Mouse (Mus musculus): ENCODE measurements around the gene Nek7.

Nek7 gene

DNA sequence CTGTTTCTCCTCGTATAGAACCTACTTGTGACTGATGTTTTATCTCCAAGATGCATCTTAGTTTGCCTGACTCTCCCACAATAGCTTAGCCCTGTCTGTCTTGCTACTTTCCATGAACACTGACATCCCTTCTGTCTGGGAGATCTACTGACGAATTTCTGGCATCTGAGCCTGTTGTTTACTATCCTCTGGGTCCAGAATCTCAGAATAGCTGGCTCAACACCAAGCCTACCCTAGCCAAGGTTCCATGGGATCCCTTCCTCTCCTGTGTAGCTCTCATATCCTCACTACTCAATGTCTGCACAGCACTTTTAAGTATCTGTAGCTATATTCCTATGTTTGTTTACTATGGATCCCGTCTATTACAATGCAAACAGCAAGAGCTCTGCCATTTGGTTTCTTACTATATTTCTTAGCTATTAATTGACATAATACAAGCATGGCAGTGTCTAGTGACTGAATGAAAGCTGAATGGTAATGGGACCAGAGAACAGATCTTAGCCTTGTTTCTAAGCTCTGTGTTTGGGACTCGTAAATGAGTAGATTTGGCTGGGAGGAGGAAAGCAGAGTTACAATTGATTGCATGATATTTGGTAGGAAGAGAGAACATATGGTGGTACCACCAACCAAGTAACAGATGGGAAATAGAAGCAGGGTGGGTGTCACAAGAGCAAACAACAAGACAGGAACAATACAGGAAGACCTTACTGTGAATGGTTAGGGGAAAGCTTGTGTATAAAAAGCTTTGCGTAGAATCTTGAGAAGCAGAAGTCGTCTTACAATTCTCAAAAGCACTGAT lies 51.3 kb downstream of the Nek7 start:
- no peak for DNase-seq

DNA sequence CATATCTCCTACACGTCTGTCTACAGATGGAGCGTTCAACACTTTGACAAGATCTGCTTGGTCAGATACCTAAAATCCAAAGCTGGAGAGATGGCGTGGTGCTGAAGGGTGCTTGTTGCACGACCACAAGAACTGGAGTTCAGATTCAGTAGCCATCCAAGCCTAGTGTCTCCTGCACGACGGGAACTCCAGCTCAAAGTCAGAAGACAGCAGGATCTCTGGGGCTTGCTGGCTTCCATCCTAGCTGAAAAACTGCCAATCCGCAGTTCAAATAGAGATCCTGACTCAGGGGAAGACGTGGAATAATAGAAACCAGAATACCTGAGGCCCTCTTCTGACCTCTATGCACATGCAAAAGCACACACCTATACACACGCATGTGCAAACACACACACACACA lies 52.0 kb downstream of the Nek7 start:
- no peak for DNase-seq

DNA sequence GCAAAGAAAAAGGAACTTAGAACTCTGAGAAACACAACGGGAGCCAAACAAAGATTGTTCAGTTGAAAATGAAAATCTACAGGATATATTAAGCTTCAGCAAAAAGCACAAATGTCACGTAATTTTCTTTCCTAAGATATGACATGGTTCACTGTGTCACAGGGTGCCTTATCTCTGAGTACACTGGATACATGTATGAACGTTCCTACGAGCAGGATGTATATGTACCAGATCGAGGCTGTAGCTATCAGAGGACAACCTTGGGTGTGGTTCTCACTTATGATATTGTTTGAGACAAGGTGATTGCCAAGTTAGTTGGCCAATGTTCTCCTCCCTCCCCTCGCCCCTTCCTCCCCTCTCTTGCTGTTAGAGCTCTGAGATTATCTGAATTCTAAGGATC lies 55.3 kb downstream of the Nek7 start:
- DNase-seq = no peak

DNA sequence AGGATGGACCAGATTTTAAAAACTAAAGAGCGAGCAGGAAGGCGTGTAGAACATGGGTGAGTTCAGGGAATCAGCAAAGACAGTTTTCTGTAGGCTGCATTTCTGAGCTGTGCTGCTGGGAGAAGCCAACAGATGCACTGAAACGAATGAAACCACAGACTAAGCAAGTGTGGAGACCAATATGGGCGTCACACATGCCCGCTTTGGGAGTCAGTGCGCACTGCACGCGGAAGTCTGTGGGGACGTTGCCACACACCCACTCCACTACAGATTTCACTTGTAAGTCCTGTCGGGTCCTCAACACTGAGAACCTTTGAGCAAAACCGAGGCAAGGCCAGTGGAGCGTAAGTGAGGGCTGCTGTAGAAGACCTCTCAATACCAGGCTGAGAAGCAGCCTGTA lies 59.2 kb downstream of the Nek7 start:
- DNase-seq = no peak

DNA sequence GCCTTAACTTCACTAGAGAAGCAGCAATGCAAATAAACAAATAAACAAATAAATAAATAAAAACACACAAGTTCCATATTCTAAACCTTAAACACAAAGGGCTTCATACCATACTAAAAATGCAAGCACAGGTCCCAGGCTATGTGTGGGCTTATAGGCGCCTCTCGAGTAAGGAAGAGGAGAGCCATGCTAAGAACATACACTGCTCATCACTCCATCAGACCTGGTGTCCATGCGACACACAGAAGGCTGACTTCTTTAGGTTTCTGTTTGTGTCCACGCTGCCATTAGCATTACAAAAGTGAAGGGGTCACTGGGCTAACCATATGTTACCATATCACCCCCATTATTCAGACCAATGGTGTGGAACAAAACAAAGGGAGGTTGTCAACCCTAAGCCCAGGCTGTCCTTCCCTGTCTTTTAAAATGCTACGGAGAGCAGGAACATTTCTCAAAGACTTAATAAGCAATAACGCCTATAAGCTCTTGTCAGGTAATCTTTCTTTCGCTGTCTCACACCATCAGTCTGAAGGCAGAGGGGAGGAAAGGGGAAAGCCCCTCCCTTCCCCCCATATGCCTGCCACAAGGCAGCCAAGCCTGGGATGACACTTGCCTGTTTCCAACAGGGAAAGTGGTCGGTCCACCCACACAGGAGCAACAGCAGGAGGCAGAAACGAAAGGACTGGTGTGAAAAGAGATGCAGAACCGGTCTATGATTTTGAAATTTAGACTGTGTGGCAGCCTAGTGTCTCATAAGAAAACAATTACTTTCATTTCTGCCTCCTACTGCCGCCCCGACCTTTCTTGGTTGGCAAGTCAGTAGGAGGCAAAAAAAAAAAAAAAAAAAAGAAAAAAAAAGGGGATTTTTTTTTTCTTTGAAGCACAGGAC lies 60.5 kb downstream of the Nek7 start:
- no peak for DNase-seq

DNA sequence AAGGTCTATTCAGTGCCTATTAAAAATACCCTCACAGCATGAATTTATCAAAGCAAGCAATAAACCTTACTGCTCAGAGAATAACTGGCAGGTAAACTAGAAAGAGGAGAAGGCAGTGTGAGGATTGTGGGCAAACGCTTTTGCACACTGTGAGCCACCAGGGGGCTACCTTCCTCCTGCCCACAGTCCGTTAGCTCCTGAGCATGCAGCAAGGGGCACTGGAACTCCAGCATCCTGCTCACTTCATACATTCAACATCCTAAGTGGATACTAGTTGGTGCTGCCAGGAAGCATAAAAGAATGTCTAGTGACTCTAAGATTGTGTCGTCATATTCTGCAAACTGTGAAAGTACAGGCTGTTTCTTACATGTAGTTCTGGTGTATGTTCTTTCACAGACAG lies 61.6 kb downstream of the Nek7 start:
- DNase-seq = no peak

DNA sequence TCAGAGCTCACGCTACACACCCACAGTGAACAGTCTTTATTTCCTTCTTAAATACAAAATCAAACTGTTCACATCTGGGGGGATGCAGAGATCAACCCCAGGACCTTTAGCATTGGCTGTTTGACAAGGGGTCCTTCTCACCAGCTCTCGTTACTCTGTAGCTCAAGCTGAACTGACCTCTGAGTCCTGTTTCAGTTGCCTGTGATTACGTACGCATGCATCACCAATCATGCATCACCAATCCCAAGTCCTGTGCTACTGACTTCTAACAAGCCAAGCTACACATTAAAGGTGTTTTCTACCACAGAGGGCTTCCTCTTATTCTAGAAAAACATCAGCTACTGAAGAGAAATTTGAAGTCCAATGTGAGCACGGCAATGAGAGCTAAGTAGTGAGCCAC lies 65.0 kb downstream of the Nek7 start:
- DNase-seq = peak; percentile 60

DNA sequence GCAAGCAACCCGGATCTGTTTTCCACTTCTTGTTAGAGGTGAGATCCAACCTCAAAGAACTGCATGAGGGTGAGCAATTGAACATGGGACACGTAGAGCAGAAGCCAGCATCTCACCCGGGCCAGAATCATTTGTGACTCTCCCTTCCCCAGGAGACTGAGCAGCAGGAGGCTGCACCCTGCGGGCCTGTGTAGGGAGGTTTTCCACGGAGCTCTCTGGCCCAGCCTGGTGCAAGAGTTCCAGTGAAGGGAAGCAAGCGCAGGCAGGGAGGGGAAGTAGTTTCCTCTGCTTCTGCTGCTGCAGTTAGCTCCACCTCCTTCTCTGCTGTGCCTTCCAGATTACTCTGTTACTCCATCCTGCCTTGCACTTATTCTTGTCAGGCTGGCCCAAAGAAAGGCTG lies 69.8 kb downstream of the Nek7 start:
- DNase-seq = no peak

DNA sequence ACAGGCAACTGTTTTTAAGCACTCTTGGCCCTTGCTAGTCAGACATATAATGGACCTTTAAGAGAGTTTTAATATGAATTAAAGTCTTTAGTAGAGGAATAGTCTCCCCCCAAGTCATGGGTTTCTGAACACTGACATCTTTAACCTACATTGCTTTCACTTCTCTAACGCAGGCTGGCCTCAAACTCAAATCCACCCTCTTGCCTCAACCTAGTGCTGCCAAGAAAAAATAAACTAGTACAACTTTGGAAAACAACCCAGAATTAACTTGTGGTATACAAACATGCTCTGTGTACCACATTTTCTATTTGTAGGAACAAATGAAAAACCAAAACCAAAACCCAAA lies 77.8 kb downstream of the Nek7 start:
- no peak for DNase-seq

DNA sequence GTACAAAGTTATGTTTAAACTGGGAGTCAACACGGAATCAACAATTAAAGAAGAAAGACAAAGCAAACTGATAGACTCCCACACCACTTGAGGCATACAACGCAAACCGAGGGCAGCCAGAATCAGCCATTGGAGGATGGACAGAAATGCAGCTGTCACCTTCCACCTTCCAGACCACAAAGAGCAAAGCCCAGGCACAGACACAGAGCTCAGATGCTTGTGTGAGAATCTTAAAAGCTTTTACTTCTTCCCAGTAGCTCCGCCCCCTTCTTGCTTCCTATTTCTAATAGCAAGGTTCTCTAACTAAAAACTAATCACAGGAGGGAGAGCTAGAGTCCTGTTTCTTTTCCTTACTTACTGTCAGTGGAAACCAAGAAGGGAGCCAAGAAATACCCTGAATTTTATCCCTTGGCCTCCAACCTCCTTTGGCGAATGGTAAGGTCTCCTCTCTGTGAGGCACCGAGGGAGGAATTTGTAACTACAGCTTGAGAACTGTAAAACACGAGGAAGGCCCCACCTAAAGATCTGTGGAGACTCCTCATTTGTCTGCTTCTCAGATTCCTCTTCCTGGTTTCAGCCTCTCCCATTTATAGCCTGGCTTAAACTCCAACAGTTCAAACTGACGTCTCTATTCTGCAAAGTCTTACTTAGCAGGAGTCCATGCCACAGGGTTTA lies 78.3 kb downstream of the Nek7 start:
- no peak for DNase-seq

DNA sequence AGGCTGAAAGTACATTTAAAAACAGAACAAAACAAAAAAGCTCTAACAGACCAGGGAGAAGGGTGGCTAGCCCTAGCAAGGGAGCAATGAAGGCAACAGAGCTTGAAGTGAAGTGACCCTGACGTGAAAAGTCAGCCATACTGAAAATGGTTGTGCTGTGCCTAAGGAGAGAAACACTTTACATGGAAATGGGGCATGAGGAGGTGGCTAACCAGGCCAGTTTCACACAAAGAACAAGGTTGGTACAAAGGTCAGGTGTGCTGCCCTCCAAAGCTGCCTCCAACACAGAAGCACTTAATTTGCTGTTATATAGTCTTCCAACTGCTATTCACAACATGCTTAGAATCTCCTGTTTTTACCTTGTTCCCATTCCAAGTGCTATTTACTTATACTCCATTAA lies 80.2 kb downstream of the Nek7 start:
- peak; percentile 47 for DNase-seq

DNA sequence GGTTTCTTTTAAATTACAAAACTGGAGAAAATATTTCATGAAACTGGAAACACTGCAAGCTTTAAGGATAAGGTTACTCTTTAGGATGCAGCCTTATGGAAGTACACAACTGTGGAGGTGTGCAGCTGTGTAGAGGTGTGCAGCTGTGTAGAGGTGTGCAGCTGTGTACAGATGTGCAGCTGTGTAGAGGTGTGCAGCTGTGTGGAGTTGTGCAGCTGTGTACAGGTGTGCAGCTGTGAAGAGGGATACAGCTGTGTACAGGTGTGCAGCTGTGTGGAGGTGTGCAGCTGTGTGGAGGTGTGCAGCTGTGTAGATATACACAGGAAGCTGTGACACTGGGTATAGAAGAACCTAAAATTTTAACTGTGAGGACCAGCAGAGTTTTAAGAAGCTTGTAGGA lies 81.7 kb downstream of the Nek7 start:
- DNase-seq = no peak

DNA sequence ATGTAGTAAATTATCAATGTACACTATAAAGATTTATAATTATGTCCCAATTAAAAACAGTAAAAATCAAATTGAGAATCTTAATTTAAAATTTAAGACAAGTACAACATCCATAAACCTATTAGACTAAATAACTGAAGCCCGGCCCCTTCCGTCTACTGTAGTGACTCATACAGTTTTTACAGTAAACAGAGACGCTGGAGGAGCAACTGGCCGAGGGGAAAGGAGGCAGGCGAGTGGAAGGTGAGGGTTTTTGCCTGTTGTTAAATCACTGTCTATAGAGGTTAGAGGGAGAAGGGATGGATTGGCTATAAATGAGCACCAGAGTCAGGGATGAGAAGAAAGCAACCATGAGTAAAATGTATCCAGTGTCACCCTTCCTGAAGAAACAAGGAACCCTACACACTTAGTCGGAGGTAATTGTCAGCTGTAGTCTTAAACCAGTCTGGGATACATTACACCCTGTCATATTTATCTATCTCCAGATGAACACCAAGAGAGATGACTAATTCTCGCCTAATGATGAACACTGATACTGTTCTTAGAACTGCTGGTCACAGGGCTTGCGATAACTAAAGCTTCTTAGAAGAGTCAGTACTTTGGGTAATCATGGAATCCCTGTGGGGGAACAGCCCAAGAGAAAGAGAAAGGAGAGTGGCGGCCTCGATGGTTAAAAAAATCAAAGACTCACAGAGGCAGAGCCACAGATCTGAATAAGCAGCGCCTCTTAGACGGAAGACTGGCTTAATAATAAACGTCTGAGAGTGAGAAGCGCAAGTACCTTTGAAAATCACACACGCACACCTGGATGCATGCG lies 84.0 kb downstream of the Nek7 start:
- DNase-seq = no peak

DNA sequence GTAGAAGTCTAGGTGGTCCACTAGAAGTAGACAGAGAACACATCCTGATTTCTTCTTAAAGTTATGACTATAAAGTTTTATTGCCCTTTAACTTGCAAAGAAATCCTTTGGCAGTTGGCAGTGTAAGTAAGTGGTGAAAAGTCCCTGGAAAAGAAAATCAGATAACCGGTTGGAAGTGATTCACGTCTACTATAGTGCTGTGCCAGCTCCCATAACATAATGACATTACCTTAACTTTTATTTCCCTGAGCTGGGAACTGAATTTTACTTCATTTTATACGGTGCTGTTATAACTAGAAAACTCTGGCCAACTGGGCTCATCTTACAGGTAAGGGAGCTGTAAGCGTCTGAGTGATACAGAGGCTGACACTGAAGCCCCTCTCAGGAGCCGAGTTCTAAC lies 89.3 kb downstream of the Nek7 start:
- DNase-seq = no peak

DNA sequence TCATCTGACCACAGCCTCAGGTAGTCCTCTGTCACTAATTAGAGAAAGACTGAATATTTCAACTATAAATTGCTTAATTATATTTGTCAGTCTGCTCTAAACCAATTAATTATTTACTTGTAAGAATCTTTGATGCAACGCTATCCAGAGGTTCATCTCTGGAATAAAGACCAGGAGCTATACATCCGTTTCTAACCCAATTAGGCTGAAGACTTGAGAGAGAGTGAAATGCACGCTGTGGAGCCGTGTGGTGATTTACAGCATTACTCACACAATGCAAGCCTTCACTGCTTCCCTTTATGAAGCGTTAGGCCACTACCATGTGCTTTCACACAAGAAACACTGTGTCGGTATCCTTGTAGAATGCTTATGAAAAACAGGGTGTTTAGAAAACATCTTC lies 96.0 kb downstream of the Nek7 start:
- DNase-seq = no peak

DNA sequence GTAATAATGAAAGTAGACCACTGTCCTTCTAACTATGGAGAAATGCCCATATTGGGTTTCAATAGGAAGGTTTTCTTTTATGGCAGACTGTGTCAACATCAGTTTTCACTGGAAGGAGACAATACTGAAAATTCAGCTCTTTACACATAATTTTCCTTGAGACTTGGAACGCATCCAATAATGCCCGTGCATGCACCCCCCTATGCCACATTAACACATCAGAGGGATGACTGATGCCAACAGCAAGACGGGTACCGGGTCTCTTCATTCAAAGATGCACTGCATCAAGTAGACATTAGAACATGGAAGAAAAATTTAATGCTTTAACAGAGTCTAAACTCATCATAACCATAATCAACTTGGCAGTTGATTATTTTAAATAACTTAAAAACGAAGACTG lies 101.7 kb downstream of the Nek7 start:
- DNase-seq = no peak

DNA sequence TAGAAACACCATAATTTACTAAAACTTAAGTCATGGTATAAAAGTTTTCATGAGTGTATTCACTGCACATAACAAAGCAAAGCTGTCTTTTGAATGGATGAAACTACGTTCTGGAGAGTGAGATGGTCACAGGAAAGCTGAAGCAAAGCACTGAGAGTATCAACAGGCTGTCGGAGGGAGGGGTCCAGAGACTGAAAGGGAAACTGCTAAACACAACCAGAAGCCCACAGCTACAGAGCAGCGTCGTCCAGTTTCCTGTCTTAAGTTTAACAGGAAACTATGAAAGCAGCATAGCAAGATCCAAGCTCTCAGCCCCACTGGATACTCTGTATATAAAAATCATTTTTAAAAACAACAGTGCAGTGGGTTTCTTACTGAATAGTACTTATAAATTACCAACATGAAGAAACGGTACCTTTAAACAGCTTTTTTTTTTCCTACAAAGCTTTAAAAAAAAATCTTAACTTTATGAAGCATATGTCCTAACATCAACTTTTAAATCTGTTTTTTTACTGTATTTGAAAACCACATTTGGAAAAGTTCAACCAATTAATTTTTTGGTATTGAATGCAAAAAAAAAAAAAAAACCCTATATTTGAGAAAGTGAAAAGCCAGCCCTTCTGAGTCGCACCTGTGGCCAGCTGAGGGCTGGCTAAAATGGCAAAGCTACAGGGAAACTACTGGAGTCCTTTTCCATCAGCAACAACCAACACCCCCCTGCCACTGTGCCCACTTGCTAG lies 102.4 kb downstream of the Nek7 start:
- DNase-seq = no peak

DNA sequence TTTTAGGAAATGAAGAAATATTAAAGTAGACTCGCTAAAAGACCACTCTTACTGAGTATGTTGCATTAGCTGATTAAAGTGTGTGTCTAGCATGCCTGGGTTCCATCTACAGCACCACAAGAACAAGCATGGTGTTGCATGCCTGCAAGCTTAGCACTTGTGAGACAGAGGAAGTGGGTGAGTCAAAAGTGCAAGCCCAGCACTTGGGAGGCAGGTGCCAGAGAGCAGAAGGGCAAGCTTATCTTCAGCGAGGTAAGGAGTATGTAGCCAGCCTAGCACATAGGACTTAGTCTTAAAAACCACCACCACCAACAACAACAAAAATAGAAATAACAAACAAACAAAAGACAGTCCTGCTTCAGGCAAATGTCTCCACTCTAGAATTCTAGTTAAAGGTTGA lies 103.0 kb downstream of the Nek7 start:
- no peak for DNase-seq

DNA sequence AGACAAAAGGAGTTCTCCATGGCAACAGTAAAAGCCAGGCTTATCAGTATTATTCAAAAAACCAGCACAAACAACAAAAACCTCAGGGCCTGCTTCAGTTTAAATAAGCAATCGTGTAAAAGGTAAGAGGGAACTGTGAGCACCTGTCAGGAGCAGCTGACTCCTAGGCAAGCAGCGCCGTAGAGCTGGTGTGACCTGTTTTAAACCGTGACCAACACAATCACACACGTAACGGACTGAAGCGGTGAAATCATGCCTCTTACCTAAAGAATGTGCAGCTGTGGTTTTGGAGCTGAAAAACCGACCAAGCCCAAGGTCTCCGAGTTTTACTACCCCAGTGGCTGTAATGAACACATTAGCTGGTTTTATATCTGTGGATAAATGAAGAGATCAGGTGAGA lies 104.6 kb downstream of the Nek7 start:
- DNase-seq = no peak

DNA sequence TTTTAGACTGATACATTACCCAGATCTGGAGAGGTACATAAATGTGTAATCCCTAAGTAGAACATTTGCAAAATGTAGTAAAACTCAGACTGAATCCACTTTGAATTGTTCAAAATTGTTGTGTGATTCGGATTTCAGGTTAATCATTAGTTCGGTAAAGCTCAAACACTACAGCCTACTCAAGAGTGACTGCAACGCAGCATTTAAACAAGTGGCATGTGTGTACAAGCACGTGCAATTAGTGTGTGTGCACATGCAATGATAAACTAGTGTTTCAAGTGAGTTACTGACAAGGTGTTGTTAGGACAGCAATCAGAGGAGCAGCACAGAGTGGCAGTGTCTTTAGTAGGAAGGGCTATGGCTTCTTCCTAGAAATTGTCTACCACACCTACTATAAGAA lies 106.0 kb downstream of the Nek7 start:
- no peak for DNase-seq

DNA sequence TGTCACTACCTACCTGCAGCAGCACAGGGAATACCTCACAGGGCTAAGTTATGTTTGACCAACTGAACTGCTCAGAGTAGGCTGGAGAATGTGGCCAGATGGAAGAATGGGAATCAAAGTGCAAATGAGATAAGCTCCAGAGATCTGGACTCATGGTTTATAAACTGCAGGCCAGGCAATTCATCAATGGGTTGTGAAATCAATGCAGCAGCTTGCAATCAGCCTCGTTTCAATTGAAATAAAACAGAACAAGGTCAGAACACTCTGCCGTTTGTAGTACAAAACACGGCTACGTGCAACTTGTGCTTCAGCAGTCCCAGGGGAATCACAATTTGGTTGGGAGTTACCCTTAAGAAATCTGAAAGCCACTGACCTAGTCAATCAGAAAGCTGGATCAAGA lies 109.4 kb downstream of the Nek7 start:
- no peak for DNase-seq

DNA sequence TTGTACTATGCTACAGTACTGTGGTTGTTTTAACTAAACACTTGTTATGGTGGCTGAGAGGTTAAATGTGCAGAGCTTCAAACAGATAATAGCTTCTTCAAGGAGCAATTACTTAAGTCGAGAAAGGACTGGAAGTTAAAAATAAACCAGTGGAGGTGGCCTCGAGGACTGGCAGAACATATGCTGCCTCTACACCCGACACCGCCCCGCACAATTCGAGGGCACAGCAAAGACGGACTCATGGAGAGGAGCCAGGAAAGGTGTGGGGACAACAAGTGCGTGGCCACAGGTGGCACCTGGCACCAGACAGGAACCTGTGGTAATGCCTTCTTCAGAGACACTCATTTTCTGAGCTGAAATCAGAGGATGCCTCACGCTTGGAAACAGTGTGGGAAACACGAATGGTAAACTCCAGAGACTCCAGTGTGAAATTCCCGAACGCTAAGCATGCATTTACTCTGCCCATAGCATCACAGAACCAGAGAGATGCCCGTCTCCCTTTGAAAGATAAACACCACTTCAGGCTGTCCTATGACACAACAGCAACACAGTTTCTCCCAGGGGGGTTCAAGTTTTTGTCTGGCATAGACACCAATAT lies 112.4 kb downstream of the Nek7 start:
- peak; percentile 14 for DNase-seq

All from kidney, adult 11 months (tissue).